Mouse (Mus musculus) small intestine, adult 2 months (tissue): ENCODE results near the gene Bsg.

Source experiments
- CTCF ChIP-seq: fragments of 200-500 bp; IDR thresholded peaks from 2 replicates; pipeline ENCODE4 v1.5.1; 2012; ENCODE audit warnings: low read depth, mild to moderate bottlenecking, control low read depth, inconsistent platforms, low read length, moderate library complexity, mixed read lengths; ENCODE audit not compliant: insufficient replicate concordance, insufficient read length; ENCODE audit errors: extremely low read depth
- POLR2A ChIP-seq: fragments of 200-500 bp; IDR thresholded peaks from 2 replicates; pipeline ENCODE4 v1.6.1; 2012; ENCODE audit warnings: low read depth, mild to moderate bottlenecking, control low read depth, inconsistent platforms, low read length, moderate library complexity

DNA sequence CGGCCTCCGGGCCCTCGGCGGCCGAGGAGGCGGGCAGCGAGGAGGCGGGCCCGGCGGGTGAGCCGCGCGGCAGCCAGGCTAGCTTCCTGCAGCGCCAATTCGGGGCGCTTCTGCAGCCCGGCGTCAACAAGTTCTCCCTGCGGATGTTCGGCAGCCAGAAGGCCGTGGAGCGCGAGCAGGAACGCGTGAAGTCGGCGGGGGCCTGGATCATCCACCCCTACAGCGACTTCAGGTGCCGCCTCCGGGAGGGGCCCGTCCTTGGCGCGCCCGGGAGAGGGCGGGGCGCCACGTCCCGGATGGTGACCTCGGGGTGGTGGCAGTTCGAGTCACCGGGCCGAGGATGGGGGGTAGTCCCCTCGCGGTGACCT lies 12.7 kb downstream of the Bsg start:
- no peak for TF ChIP-seq CTCF
- no peak for TF ChIP-seq POLR2A
